Mouse (Mus musculus) bone marrow macrophage, adult 2 months (primary cell): ENCODE measurements around the gene Bri3.

Experiments
- CTCF ChIP-seq: IDR thresholded peaks from 2 replicates; pipeline ENCODE4 v1.5.1; 2012; ENCODE audit warnings: low read depth, mild to moderate bottlenecking, low read length, moderate library complexity
- POLR2A ChIP-seq: IDR thresholded peaks from 2 replicates; pipeline ENCODE4 v1.6.1; 2012; ENCODE audit warnings: mild to moderate bottlenecking, low read depth, low read length, borderline replicate concordance

DNA sequence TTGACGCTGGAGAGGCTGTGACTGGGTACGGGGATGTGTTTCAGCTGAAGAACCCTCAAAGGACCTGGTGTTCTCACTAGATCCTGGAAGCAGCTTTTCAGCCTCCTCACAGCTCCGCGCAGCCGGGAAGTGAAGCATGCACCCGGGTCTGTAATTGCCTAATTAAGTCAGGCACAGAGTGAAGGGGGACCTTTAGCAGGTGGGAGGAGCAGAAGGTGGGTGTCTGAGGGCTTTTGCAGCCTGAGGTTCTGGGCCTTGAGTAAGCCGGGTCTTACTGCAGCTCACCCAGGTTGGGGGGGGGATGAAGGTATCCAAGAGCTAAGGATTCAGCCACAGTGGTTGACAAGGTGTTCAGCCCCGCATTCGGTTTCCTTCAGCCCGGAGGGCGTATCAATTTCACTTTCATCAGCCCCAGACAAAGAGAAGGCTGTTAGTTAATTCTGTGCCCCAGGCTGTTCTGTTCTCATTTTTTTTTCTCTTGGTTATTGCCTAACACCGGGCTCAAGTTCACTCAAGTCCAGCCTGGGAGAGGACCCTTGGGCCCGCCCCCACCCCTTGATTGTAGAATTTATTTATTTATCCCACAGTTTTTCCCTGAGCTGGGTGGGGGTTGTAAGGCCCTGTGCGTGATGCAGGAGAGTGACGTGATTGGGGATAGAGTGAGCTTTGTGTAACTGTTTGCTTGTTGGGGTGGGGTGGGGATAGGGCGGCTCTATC is 239.6 kb downstream of the Bri3 start:
- TF ChIP-seq POLR2A (no peak), CTCF (no peak)
